ENCODE assay signal across 8 mouse cellular contexts in the genomic region with DNA sequence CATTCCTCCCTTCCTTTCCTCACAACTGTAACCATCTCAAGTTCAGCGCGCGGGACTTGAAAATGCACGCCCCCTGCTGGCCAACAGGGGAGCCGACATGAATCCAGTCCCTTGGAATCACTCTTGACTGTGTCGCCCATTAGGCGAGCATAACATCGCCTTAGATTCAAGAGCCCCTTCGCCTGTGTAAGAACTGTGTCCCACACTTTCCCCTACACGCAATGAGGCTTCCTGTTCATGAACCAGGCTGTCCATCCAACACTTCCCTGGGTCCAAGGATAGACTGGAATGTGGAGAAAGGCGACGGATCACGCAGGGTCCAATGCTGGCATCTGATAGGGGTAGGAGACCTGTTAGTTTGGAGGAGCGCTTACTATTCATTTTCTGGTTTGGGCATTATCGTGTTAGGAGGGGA. TPM values are rescaled to one million over a fixed set of nuclear protein-coding genes. Genes with fewer than 3 reads are reported as not detected.
DNase-seq lines count a peak whose midpoint lies in the region; ATAC-seq lines count a peak whose summit lies in the region.

No protein-coding gene starts in this region.

- no peaks in the 10 kb centered on the region for H3K36me3 ChIP-seq in forebrain, embryonic 13.5 days (ENCODE audit: poor library complexity, severe bottlenecking)

- peak; percentile 57 for DNase-seq in Muller cell, postnatal 12 days (ENCODE audit: inconsistent ontology term)
- peak; percentile 38 for DNase-seq in c-Kit-positive CD71-positive TER-119-positive erythroid progenitor cells, embryonic 14.5 days (ENCODE audit: low spot score)
- DNase-seq in layer of hippocampus, postnatal 14 days (ENCODE audit: low spot score in 2 of 2): peak; percentile 72 to 83
- peak; percentile 54 for DNase-seq in lung, postnatal 25 days (ENCODE audit: low spot score)
- peak; percentile 55 for DNase-seq in retina, postnatal 7 days (ENCODE audit: low read depth, low spot score)
- DNase-seq in yolk sac, embryonic 10.5 days (ENCODE audit: low spot score): no peak

- peaks cover 41% of the 10 kb centered on the region for H3K27me3 ChIP-seq in forebrain, embryonic 13.5 days

- peak; percentile 58; the same call in 1 of the 2 replicates for ATAC-seq in forebrain, embryonic 13.5 days
- ATAC-seq in hematopoietic stem cell, adult 5-6 weeks (replicated peaks in 1 of 2; ENCODE audit: insufficient read depth in 1 of 2, low FRiP score in 2 of 2, low TSS enrichment in 1 of 2, low read depth in 1 of 2, poor library complexity in 2 of 2, severe bottlenecking in 2 of 2): peak; percentile 47 to 61

- peak overlapping the region; percentile 62 for H3K9ac ChIP-seq in forebrain, embryonic 13.5 days

- peak overlapping the region; percentile 45 for H3K4me3 ChIP-seq in forebrain, embryonic 13.5 days

- no peak overlapping the region for H3K27ac ChIP-seq in forebrain, embryonic 13.5 days

- H3K4me2 ChIP-seq in forebrain, embryonic 13.5 days: peak overlapping the region; percentile 85

- WGBS in forebrain, embryonic 13.5 days: 1% methylated on average over 15 of the region's 15 CpGs

- no peaks in the 10 kb centered on the region for H3K9me3 ChIP-seq in forebrain, embryonic 13.5 days (replicated peaks)

- peaks cover 12% of the 10 kb centered on the region for H3K4me1 ChIP-seq in forebrain, embryonic 13.5 days

RNA-seq across cellular contexts. Expression of gene Nt5c1a, which starts 0.5 kb away (rescaled TPM):
- polyA plus RNA-seq in forebrain, embryonic 13.5 days (2015; fragmentation: Nextera tagmentation; extraction: Ambion mirVana): 0.24 TPM in 1 of 2 replicates, not detected in the other
- total RNA-seq in hematopoietic stem cell, adult 5-6 weeks (2017): not detected in 2 replicates
- 1 to 10 TPM; 9.3 to 9.8 TPM for total RNA-seq in layer of hippocampus, postnatal 14 days (2021)

RNA-seq across cellular contexts. Expression of gene Hpcal4, which starts 17.8 kb away (rescaled TPM):
- polyA plus RNA-seq in forebrain, embryonic 13.5 days (2015; fragmentation: Nextera tagmentation; extraction: Ambion mirVana): 7.7 and 10.8 TPM in 2 replicates
- total RNA-seq in hematopoietic stem cell, adult 5-6 weeks (2017): not detected in 2 replicates
- 100 to 1,000 TPM; 331 to 338 TPM for total RNA-seq in layer of hippocampus, postnatal 14 days (2021)

RNA-seq across cellular contexts. Expression of gene Heyl, which starts 32.6 kb away (rescaled TPM):
- 3.8 and 4.1 TPM in 2 replicates for polyA plus RNA-seq in forebrain, embryonic 13.5 days (2015; fragmentation: Nextera tagmentation; extraction: Ambion mirVana)
- total RNA-seq in hematopoietic stem cell, adult 5-6 weeks (2017): not detected in 2 replicates
- 1 to 10 TPM; 6.7 to 7.7 TPM for total RNA-seq in layer of hippocampus, postnatal 14 days (2021)

Comparison
In these comparisons a context has a peak if more than half of its experiments do, and no peak if none do; other contexts are left out.
1. RNA of gene Nt5c1a, which starts 0.5 kb away (total RNA-seq): 9.3 to 9.8 TPM in layer of hippocampus, postnatal 14 days; not detected in hematopoietic stem cell, adult 5-6 weeks; every median in the first group is over 10 times any median in the second.
2. RNA of gene Hpcal4, which starts 17.8 kb away (total RNA-seq): 331 to 338 TPM in layer of hippocampus, postnatal 14 days; not detected in hematopoietic stem cell, adult 5-6 weeks; every median in the first group is over 100 times any median in the second.